Mouse (Mus musculus) heart, postnatal 0 days (tissue): Measurements from ENCODE around the gene Rundc3a.

Experiments
- CTCF ChIP-seq: IDR thresholded peaks from 2 replicates; pipeline ENCODE4 v1.5.1; 2016; ENCODE audit warnings: antibody characterized with exemption, control low read depth, low read depth
- EP300 ChIP-seq: IDR thresholded peaks from 2 replicates; pipeline ENCODE4 v1.6.1; 2016; ENCODE audit warnings: antibody characterized with exemption, low read depth

DNA sequence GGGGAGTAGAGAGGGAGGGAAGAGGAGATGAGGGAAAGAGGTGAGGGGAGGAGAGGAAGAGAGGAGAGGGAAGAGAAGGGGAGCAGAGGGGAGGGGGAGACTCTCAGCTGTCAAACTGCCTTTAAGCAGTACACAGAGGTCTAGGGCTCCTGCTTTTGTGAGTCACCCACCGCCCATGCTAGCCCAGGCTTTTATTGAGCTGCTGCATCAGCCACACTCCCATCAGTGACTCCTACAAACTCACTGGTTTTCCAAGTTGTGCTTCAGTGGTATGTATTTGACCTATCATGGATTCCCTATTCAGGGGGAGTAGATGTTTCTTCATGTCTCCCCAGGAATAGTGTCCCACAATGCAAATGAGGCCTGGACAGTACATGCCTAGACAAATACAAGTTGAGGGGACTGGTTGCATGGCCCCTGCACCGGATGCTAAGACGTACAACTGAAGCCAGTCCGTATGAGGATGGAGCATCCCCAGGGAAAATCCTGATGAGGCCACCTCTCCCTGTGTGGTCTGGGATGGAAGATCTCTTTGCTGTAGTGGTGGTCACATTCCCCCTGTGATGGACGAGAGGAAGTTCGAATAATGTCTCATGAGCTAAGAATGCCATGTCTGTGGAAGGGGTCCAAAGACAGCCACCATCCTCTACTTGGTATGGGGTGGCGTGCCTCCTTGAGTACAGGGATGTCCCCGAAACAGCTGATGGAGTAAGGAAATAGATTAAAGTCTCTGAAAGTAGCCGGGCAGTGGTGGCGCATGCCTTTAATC is 22.0 kb downstream of the Rundc3a start:
- TF ChIP-seq CTCF (no peak), EP300 (no peak)
